Mouse (Mus musculus): ENCODE measurements at regions not wholly inside any gene's neighbourhood (a gene's known extent, or its start where the extent isn't known, plus 50 kb on each side); places are given as distances from the start of the nearest gene placed in this dataset.
"Not testable (repeated sequence)": the region's sequence is repeated elsewhere in the genome, so short reads cannot be mapped to it uniquely, and the experiment has no call there.

DNA sequence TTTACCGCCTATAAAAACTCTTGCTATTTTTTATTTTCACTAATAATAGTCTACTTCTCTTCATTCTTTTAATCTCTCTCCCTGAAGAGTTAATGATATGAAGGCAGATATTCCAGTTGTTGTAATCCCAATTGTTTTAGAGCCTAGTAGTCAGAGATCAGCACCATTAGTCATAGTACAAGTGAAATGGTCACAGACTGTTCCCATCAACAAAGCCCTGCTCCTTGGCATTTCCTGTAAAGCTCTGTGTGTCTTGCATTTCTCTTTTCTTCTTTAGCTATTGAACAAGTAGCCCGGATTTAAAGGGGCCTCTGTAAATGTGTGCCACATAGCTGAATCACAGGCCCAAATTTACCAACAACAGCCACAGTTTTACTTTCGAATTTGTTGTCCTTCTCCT lies 234.0 kb upstream of the Hand2 start:
- H3K4me3 ChIP-seq (ENCODE audit: low read depth, low read length), result no peak overlapping the region
- no peaks in the 10 kb centered on the region for H3K36me3 ChIP-seq (ENCODE audit: control insufficient read depth, insufficient read depth, low read length)
- H3K4me1 ChIP-seq (ENCODE audit: control insufficient read depth, insufficient read depth, low read length), result no peaks in the 10 kb centered on the region
- no peak overlapping the region for H3K27ac ChIP-seq (ENCODE audit: low read length)
- H3K9me3 ChIP-seq (replicated peaks; ENCODE audit: control insufficient read depth, low read length, poor library complexity, severe bottlenecking), result no peaks in the 10 kb centered on the region
- H3K27me3 ChIP-seq (ENCODE audit: control insufficient read depth, insufficient read depth, low read depth, low read length), result no peaks in the 10 kb centered on the region
- ATAC-seq, result no peak
- no peak overlapping the region for H3K9ac ChIP-seq (ENCODE audit: low read depth, low read length)
- 65% methylated on average over 3 of the region's 3 CpGs for WGBS
- H3K4me2 ChIP-seq (ENCODE audit: low read length), result no peak overlapping the region

DNA sequence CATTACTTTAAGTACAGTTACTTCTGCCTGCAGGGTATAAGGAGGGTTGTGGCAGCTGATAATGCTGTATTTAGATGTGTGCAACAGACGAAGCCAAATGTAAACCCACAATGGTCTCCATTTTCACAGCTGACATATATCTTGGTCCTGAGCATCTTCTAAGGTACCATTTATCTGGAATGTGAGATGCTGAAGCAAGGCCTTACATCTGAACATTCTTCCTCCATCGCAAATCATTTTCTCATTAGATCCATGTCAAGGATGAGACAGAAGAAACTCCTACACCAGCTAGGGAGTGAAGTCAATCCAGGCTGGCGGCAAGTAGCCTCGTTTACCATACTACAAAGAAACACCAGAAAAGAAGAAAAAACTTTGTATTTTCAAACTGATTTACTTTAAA lies 228.4 kb upstream of the Hand2 start:
- 95% methylated on average over 4 of the region's 4 CpGs for WGBS
- Histone ChIP-seq H3K4me2 (ENCODE audit: low read length) (no peak overlapping the region), H3K9ac (ENCODE audit: low read depth, low read length) (no peak overlapping the region), H3K36me3 (ENCODE audit: control insufficient read depth, insufficient read depth, low read length) (no peaks in the 10 kb centered on the region), H3K27me3 (ENCODE audit: control insufficient read depth, insufficient read depth, low read depth, low read length) (no peaks in the 10 kb centered on the region), H3K9me3 (replicated peaks; ENCODE audit: control insufficient read depth, low read length, poor library complexity, severe bottlenecking) (no peaks in the 10 kb centered on the region), H3K27ac (ENCODE audit: low read length) (no peak overlapping the region), H3K4me1 (ENCODE audit: control insufficient read depth, insufficient read depth, low read length) (no peaks in the 10 kb centered on the region), H3K4me3 (ENCODE audit: low read depth, low read length) (no peak overlapping the region)
- ATAC-seq, result no peak

DNA sequence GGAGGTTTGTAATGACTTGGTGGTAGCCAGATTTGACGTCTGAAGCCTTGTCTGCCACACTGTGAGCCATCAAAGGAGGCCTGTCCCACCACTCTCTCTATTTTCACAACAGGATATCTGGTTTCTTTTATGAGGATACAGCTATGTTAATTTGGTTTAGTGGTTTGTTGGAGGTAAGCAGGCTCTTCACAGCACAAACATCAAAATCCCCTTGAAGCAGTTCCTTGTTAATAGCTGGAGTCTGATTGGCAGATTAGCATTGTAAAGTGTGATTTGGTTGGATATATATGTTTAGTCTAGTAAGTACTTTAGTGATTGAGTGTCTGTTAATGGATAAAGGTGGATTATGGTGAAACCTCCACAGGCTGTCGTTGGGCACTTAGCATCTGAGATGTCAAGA lies 225.6 kb upstream of the Hand2 start:
- H3K4me3 ChIP-seq (ENCODE audit: low read depth, low read length), result no peak overlapping the region
- H3K4me1 ChIP-seq (ENCODE audit: control insufficient read depth, insufficient read depth, low read length), result no peaks in the 10 kb centered on the region
- H3K27me3 ChIP-seq (ENCODE audit: control insufficient read depth, insufficient read depth, low read depth, low read length), result no peaks in the 10 kb centered on the region
- no peaks in the 10 kb centered on the region for H3K9me3 ChIP-seq (replicated peaks; ENCODE audit: control insufficient read depth, low read length, poor library complexity, severe bottlenecking)
- 43% methylated on average over 2 of the region's 2 CpGs for WGBS
- ATAC-seq, result no peak
- H3K36me3 ChIP-seq (ENCODE audit: control insufficient read depth, insufficient read depth, low read length), result no peaks in the 10 kb centered on the region
- no peak overlapping the region for H3K4me2 ChIP-seq (ENCODE audit: low read length)
- H3K9ac ChIP-seq (ENCODE audit: low read depth, low read length), result no peak overlapping the region
- no peak overlapping the region for H3K27ac ChIP-seq (ENCODE audit: low read length)

DNA sequence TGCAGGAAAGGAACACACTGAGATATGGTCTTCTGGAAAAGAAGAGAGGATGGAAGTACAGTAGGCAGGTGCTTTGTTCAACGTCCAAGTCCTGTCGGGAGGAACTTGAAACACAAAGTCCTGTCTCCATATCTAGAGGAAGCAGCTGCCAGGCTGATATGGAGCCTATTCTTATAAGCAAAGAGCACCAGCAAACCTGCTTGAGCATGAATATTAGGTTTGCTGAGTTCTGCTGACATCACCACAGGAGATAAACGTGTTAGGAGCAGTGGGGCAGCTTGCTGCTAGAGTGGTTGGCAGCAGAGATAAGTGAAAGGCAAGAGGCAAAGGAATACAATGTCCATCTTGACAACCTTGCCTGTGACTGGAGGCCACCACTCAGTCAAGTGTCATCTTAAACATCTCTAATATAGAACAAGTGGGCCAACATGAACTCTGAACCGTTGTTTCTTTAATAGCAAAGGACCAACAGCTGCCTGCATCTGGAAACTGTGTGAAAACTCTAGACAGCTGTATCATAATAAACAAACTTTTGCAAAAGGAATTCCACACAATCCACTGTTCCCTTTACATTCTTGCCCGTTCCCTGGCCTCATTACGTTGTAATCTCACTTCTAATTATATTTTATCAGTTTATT lies 209.9 kb upstream of the Hand2 start:
- H3K27me3 ChIP-seq (ENCODE audit: control insufficient read depth, insufficient read depth, low read depth, low read length); H3K9me3 ChIP-seq (replicated peaks; ENCODE audit: control insufficient read depth, low read length, poor library complexity, severe bottlenecking); H3K4me3 ChIP-seq (ENCODE audit: low read depth, low read length); H3K9ac ChIP-seq (ENCODE audit: low read depth, low read length); H3K4me2 ChIP-seq (ENCODE audit: low read length); H3K27ac ChIP-seq (ENCODE audit: low read length); H3K36me3 ChIP-seq (ENCODE audit: control insufficient read depth, insufficient read depth, low read length); ATAC-seq; H3K4me1 ChIP-seq (ENCODE audit: control insufficient read depth, insufficient read depth, low read length): not testable (repeated sequence)
- 81% methylated on average over 2 of the region's 6 CpGs for WGBS

DNA sequence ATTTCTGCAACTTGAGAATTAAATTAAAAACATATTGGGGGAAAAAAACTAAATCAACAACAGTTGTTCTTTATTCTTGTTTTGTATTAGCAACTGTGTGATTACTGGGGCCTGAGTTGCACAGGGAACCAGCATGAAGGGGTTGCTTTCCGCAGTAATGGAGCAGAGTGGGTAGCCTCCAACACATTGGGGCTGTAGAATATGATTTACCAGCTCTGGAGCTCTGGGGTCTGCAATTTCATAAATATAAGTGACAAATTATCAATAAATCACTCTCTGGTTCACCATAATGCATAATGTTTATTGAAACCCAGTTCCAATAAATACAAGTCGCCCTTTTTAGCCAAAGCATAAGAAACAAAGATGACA lies 209.4 kb upstream of the Hand2 start:
- no peaks in the 10 kb centered on the region for H3K36me3 ChIP-seq (ENCODE audit: control insufficient read depth, insufficient read depth, low read length)
- H3K4me2 ChIP-seq (ENCODE audit: low read length), result no peak overlapping the region
- H3K4me1 ChIP-seq (ENCODE audit: control insufficient read depth, insufficient read depth, low read length), result no peaks in the 10 kb centered on the region
- no peak overlapping the region for H3K27ac ChIP-seq (ENCODE audit: low read length)
- no peak for ATAC-seq
- 73% methylated on average over 2 of the region's 2 CpGs for WGBS
- no peaks in the 10 kb centered on the region for H3K27me3 ChIP-seq (ENCODE audit: control insufficient read depth, insufficient read depth, low read depth, low read length)
- no peak overlapping the region for H3K9ac ChIP-seq (ENCODE audit: low read depth, low read length)
- no peaks in the 10 kb centered on the region for H3K9me3 ChIP-seq (replicated peaks; ENCODE audit: control insufficient read depth, low read length, poor library complexity, severe bottlenecking)
- H3K4me3 ChIP-seq (ENCODE audit: low read depth, low read length), result no peak overlapping the region

DNA sequence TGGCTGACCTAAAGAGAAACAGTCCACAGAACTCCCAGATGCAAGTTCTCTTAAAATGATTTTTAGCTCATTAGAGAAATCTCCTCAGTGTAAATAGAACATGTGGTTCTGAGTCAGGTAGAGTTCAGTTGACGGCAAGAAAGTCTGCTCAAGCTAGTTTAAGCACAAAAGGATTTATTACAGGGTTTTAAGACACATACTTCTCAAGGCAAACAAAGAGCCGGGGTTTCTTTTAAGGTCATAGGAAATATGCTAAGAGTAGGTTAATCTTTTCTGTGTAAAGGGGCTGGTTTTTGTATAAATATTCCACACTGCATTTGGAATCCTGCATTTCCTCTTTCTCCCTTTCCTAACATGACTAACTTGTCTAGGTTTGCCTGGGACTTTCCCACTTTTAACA lies 206.9 kb upstream of the Hand2 start:
- Histone ChIP-seq H3K9ac (ENCODE audit: low read depth, low read length) (no peak overlapping the region), H3K27me3 (ENCODE audit: control insufficient read depth, insufficient read depth, low read depth, low read length) (no peaks in the 10 kb centered on the region), H3K4me2 (ENCODE audit: low read length) (no peak overlapping the region), H3K4me1 (ENCODE audit: control insufficient read depth, insufficient read depth, low read length) (no peaks in the 10 kb centered on the region), H3K4me3 (ENCODE audit: low read depth, low read length) (no peak overlapping the region), H3K36me3 (ENCODE audit: control insufficient read depth, insufficient read depth, low read length) (no peaks in the 10 kb centered on the region), H3K9me3 (replicated peaks; ENCODE audit: control insufficient read depth, low read length, poor library complexity, severe bottlenecking) (no peaks in the 10 kb centered on the region), H3K27ac (ENCODE audit: low read length) (no peak overlapping the region)
- 68% methylated on average over 2 of the region's 2 CpGs for WGBS
- ATAC-seq, result no peak

DNA sequence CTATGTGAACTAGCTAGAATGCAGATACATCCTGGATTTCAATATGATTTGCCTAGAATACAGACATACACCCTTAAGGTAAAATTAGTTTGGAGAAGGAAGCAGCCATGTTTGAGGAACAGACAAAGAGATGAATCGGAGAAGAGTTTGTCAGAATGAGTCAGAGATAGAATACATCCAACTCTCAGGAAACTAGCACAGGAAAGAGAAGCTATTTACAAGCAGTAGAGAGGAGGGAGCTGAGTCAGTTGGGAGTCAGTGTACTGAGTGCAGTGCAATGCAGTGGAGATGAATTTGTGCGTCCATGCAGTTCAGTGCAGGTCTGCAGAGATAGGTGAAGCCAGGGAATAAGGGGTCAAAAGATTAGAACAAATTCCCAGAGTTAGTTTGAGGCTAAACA lies 205.5 kb upstream of the Hand2 start:
- no peaks in the 10 kb centered on the region for H3K9me3 ChIP-seq (replicated peaks; ENCODE audit: control insufficient read depth, low read length, poor library complexity, severe bottlenecking)
- H3K4me1 ChIP-seq (ENCODE audit: control insufficient read depth, insufficient read depth, low read length), result no peaks in the 10 kb centered on the region
- no peak overlapping the region for H3K4me2 ChIP-seq (ENCODE audit: low read length)
- 93% methylated on average over 2 of the region's 2 CpGs for WGBS
- no peak overlapping the region for H3K9ac ChIP-seq (ENCODE audit: low read depth, low read length)
- H3K36me3 ChIP-seq (ENCODE audit: control insufficient read depth, insufficient read depth, low read length), result no peaks in the 10 kb centered on the region
- no peaks in the 10 kb centered on the region for H3K27me3 ChIP-seq (ENCODE audit: control insufficient read depth, insufficient read depth, low read depth, low read length)
- ATAC-seq, result no peak
- no peak overlapping the region for H3K4me3 ChIP-seq (ENCODE audit: low read depth, low read length)
- H3K27ac ChIP-seq (ENCODE audit: low read length), result no peak overlapping the region

DNA sequence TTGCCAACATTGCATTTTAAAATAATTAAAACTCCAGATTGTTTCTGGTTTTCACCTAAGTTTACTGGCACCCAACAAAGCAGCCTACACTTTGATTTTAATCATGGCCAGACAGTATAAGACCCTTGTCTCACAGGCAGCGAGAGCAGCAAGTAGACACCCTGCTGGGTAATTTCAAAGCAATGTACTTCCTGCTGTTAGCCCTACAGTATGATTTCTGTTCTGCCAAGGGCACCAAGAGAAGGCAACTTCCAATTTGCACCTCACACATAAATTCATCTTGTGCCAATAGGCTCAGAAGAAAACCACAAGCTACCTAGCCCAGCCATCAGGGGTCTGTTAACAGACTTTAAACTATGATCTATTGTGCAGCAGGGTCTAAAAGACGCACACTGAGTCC lies 186.7 kb upstream of the Hand2 start:
- H3K4me3 ChIP-seq (ENCODE audit: low read depth, low read length), result no peak overlapping the region
- no peak overlapping the region for H3K9ac ChIP-seq (ENCODE audit: low read depth, low read length)
- H3K27ac ChIP-seq (ENCODE audit: low read length), result no peak overlapping the region
- no peaks in the 10 kb centered on the region for H3K4me1 ChIP-seq (ENCODE audit: control insufficient read depth, insufficient read depth, low read length)
- 24% methylated on average over 2 of the region's 2 CpGs for WGBS
- no peaks in the 10 kb centered on the region for H3K27me3 ChIP-seq (ENCODE audit: control insufficient read depth, insufficient read depth, low read depth, low read length)
- no peak overlapping the region for H3K4me2 ChIP-seq (ENCODE audit: low read length)
- no peaks in the 10 kb centered on the region for H3K9me3 ChIP-seq (replicated peaks; ENCODE audit: control insufficient read depth, low read length, poor library complexity, severe bottlenecking)
- peak; percentile 48; the same call in 1 of the 2 replicates for ATAC-seq
- no peaks in the 10 kb centered on the region for H3K36me3 ChIP-seq (ENCODE audit: control insufficient read depth, insufficient read depth, low read length)

DNA sequence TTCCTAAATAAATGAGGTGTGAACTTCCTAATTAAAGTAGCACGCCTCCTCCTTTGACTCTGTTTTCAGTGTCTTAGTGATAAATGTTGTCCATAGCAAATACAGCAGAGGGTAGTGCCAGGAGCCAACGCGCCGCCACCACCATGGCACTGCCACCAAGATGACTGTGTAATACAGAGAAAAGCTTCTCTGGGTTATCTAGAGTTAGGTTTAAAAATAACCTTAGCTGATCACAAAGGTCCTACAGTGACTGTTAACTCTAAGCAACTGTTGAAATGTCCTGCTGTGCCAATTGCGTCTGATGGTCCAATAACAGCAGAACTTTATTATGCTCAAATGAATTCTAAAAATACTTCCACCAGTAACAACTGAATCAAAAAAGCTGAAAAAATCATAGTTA lies 186.1 kb upstream of the Hand2 start:
- no peak overlapping the region for H3K9ac ChIP-seq (ENCODE audit: low read depth, low read length)
- H3K4me2 ChIP-seq (ENCODE audit: low read length), result no peak overlapping the region
- no peaks in the 10 kb centered on the region for H3K27me3 ChIP-seq (ENCODE audit: control insufficient read depth, insufficient read depth, low read depth, low read length)
- WGBS, result 89% methylated on average over 5 of the region's 5 CpGs
- H3K27ac ChIP-seq (ENCODE audit: low read length), result no peak overlapping the region
- no peak overlapping the region for H3K4me3 ChIP-seq (ENCODE audit: low read depth, low read length)
- no peaks in the 10 kb centered on the region for H3K36me3 ChIP-seq (ENCODE audit: control insufficient read depth, insufficient read depth, low read length)
- no peak for ATAC-seq
- no peaks in the 10 kb centered on the region for H3K4me1 ChIP-seq (ENCODE audit: control insufficient read depth, insufficient read depth, low read length)
- no peaks in the 10 kb centered on the region for H3K9me3 ChIP-seq (replicated peaks; ENCODE audit: control insufficient read depth, low read length, poor library complexity, severe bottlenecking)

DNA sequence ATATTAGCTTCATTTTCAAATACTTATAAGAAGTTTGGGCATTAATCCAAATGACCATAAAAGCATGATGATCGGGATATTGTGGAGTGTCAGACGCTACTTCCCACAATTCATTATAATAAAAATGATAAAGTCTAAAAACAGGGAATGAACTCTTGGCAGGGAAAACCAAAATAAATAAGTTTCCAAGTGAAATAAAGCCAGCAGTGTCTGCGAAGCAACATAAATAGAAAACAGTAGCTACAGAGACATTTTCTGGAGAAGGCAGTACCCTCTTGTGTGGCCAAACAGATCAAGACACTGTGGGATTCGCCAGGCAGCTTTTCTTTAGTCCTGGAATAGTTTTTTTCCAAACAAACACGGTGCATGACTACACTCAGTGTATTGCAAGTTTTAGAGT lies 172.7 kb upstream of the Hand2 start:
- H3K36me3 ChIP-seq (ENCODE audit: control insufficient read depth, insufficient read depth, low read length), result no peaks in the 10 kb centered on the region
- H3K9ac ChIP-seq (ENCODE audit: low read depth, low read length), result no peak overlapping the region
- H3K27ac ChIP-seq (ENCODE audit: low read length), result no peak overlapping the region
- 87% methylated on average over 5 of the region's 5 CpGs for WGBS
- no peak overlapping the region for H3K4me2 ChIP-seq (ENCODE audit: low read length)
- no peaks in the 10 kb centered on the region for H3K27me3 ChIP-seq (ENCODE audit: control insufficient read depth, insufficient read depth, low read depth, low read length)
- no peak overlapping the region for H3K4me3 ChIP-seq (ENCODE audit: low read depth, low read length)
- no peak for ATAC-seq
- H3K4me1 ChIP-seq (ENCODE audit: control insufficient read depth, insufficient read depth, low read length), result no peaks in the 10 kb centered on the region
- no peaks in the 10 kb centered on the region for H3K9me3 ChIP-seq (replicated peaks; ENCODE audit: control insufficient read depth, low read length, poor library complexity, severe bottlenecking)
